Mouse (Mus musculus): ENCODE measurements around the gene Ric1. TPM values are rescaled to one million over a fixed set of nuclear protein-coding genes. Genes with fewer than 3 reads are reported as not detected.
A peak's percentile ranks its signal among the peaks of the same experiment; 100 is the strongest.
"Not testable (repeated sequence)": the region's sequence is repeated elsewhere in the genome, so short reads cannot be mapped to it uniquely, and the experiment has no call there.

Gene Ric1
- polyA plus RNA-seq, 1 experiment from 2014 or later = 18.6 TPM

- 87% methylated on average over 2 of the region's 2 CpGs for WGBS
- no peak overlapping the region for H3K9ac ChIP-seq (replicated peaks; ENCODE audit: low read depth)
- ATAC-seq (no peak), DNase-seq (ENCODE audit: low spot score) (no peak)
- no peak overlapping the region for H3K4me2 ChIP-seq (replicated peaks; ENCODE audit: low read depth, low read length)
- H3K27ac ChIP-seq (ENCODE audit: low read length) = no peak overlapping the region
- H3K4me1 ChIP-seq (ENCODE audit: insufficient read depth, low read depth, low read length) = no peaks in the 10 kb centered on the region
- H3K27me3 ChIP-seq (replicated peaks; ENCODE audit: insufficient read depth, low read length) = no peaks in the 10 kb centered on the region
- H3K36me3 ChIP-seq (ENCODE audit: insufficient read depth, low read length) = no peaks in the 10 kb centered on the region
- TF ChIP-seq CTCF (IDR thresholded peaks at IDR 0.05) (no peak), EP300 (IDR thresholded peaks at IDR 0.05) (no peak)
- H3K4me3 ChIP-seq (ENCODE audit: low read depth, low read length) = no peak overlapping the region
- no peaks in the 10 kb centered on the region for H3K9me3 ChIP-seq (ENCODE audit: low read length)
These were observed 28.5 kb downstream of the Ric1 start for GRCm38 (mm10) chr19:29550618-29551017.

GRCm38 (mm10) chr19:29551128-29551527 is 29.0 kb downstream of the Ric1 start:
- Histone ChIP-seq H3K9me3 (ENCODE audit: low read length) (no peaks in the 10 kb centered on the region), H3K9ac (replicated peaks; ENCODE audit: low read depth) (no peak overlapping the region), H3K27me3 (replicated peaks; ENCODE audit: insufficient read depth, low read length) (no peaks in the 10 kb centered on the region), H3K4me1 (ENCODE audit: insufficient read depth, low read depth, low read length) (no peaks in the 10 kb centered on the region), H3K27ac (ENCODE audit: low read length) (no peak overlapping the region), H3K4me3 (ENCODE audit: low read depth, low read length) (no peak overlapping the region), H3K36me3 (ENCODE audit: insufficient read depth, low read length) (no peaks in the 10 kb centered on the region), H3K4me2 (replicated peaks; ENCODE audit: low read depth, low read length) (no peak overlapping the region)
- no peak for DNase-seq (ENCODE audit: low spot score)
- ATAC-seq = no peak
- no peak for TF ChIP-seq EP300 (IDR thresholded peaks at IDR 0.05)
- no peak for TF ChIP-seq CTCF (IDR thresholded peaks at IDR 0.05)
- 93% methylated on average over 1 of the region's 1 CpGs for WGBS

DNA sequence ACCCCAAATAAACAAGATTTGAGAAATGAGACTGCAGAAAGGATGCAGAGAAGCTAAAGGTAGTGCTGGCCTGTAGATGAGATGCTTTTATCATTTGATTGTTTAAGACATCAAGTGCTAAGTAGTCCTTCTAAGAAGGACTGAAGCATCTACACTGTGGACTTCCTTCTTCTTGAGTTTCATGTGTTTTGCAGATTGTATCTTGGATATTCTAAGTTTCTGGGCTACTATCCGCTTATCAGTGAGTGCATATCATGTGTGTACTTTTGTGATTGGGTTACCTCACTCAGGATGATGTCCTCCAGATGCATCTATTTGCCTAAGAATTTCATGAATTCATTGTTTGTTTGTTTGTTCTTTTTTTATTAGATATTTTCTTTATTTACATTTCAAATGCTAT is 29.9 kb downstream of the Ric1 start:
- H3K4me3 ChIP-seq (ENCODE audit: low read depth, low read length); H3K4me2 ChIP-seq (replicated peaks; ENCODE audit: low read depth, low read length); H3K9me3 ChIP-seq (ENCODE audit: low read length); H3K4me1 ChIP-seq (ENCODE audit: insufficient read depth, low read depth, low read length); H3K9ac ChIP-seq (replicated peaks; ENCODE audit: low read depth); H3K27ac ChIP-seq (ENCODE audit: low read length); DNase-seq (ENCODE audit: low spot score); ATAC-seq; H3K36me3 ChIP-seq (ENCODE audit: insufficient read depth, low read length); H3K27me3 ChIP-seq (replicated peaks; ENCODE audit: insufficient read depth, low read length): not testable (repeated sequence)
- WGBS = 100% methylated on average over 1 of the region's 1 CpGs

- H3K4me1 ChIP-seq (ENCODE audit: insufficient read depth, low read depth, low read length); H3K36me3 ChIP-seq (ENCODE audit: insufficient read depth, low read length); H3K4me2 ChIP-seq (replicated peaks; ENCODE audit: low read depth, low read length); ATAC-seq; H3K9ac ChIP-seq (replicated peaks; ENCODE audit: low read depth); H3K27ac ChIP-seq (ENCODE audit: low read length); H3K27me3 ChIP-seq (replicated peaks; ENCODE audit: insufficient read depth, low read length); H3K4me3 ChIP-seq (ENCODE audit: low read depth, low read length); H3K9me3 ChIP-seq (ENCODE audit: low read length); DNase-seq (ENCODE audit: low spot score): not testable (repeated sequence)
- WGBS = 92% methylated on average over 7 of the region's 7 CpGs
These were observed 35.2 kb downstream of the Ric1 start for GRCm38 (mm10) chr19:29557171-29557845.

- Histone ChIP-seq H3K36me3 (ENCODE audit: insufficient read depth, low read length) (no peaks in the 10 kb centered on the region), H3K4me1 (ENCODE audit: insufficient read depth, low read depth, low read length) (no peaks in the 10 kb centered on the region), H3K4me3 (ENCODE audit: low read depth, low read length) (no peak overlapping the region), H3K9ac (replicated peaks; ENCODE audit: low read depth) (no peak overlapping the region), H3K27ac (ENCODE audit: low read length) (peak overlapping the region; percentile 71), H3K27me3 (replicated peaks; ENCODE audit: insufficient read depth, low read length) (no peaks in the 10 kb centered on the region), H3K9me3 (ENCODE audit: low read length) (no peaks in the 10 kb centered on the region), H3K4me2 (replicated peaks; ENCODE audit: low read depth, low read length) (no peak overlapping the region)
- 32% methylated on average over 4 of the region's 4 CpGs for WGBS
- DNase-seq (ENCODE audit: low spot score) (peak; percentile 79), ATAC-seq (peak; percentile 39)
- TF ChIP-seq CTCF (IDR thresholded peaks at IDR 0.05) (no peak), EP300 (IDR thresholded peaks at IDR 0.05) (peak; percentile 78)
These were observed 40.1 kb downstream of the Ric1 start for GRCm38 (mm10) chr19:29562166-29562565.

DNA sequence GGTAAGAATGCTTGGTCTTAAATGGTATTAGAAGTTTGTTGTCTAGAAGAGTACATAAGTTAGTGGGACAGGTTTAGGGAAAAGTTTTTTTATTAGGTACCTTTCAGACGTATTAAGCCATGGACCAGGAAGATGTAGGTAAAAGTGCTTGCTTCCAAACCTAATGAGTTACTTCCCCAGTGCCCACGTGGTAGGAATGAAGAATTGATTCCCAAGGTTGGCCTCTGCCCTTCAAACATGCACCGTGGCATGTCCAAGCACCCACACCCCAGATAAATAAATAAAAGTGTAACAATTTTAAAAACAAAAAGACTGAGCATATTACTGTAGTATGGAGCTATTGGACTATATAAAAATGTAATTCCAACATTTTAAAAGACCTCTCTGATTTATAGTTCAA is 40.5 kb downstream of the Ric1 start:
- TF ChIP-seq EP300 (IDR thresholded peaks at IDR 0.05) (no peak), CTCF (IDR thresholded peaks at IDR 0.05) (0 out of 2 replicates have a peak, but pooled peaks have one; percentile 17)
- Histone ChIP-seq H3K4me3 (ENCODE audit: low read depth, low read length) (no peak overlapping the region), H3K4me1 (ENCODE audit: insufficient read depth, low read depth, low read length) (no peaks in the 10 kb centered on the region), H3K9me3 (ENCODE audit: low read length) (no peaks in the 10 kb centered on the region), H3K9ac (replicated peaks; ENCODE audit: low read depth) (no peak overlapping the region), H3K27me3 (replicated peaks; ENCODE audit: insufficient read depth, low read length) (no peaks in the 10 kb centered on the region), H3K4me2 (replicated peaks; ENCODE audit: low read depth, low read length) (no peak overlapping the region), H3K36me3 (ENCODE audit: insufficient read depth, low read length) (no peaks in the 10 kb centered on the region), H3K27ac (ENCODE audit: low read length) (peak overlapping the region; percentile 71)
- 35% methylated on average over 3 of the region's 3 CpGs for WGBS
- peak; percentile 29 for DNase-seq (ENCODE audit: low spot score)
- ATAC-seq = peak; percentile 36
